Mouse (Mus musculus) thymus, adult 2 months (tissue): ENCODE measurements at regions not wholly inside any gene's neighbourhood (a gene's known extent, or its start where the extent isn't known, plus 50 kb on each side); places are given as distances from the start of the nearest gene placed in this dataset.

ENCODE experiments used
- CTCF ChIP-seq: fragments of 200-500 bp; IDR thresholded peaks from 2 replicates; pipeline ENCODE4 v1.5.1; 2012; ENCODE audit warnings: mild to moderate bottlenecking, control low read depth, low read length, moderate library complexity, borderline replicate concordance; ENCODE audit not compliant: control insufficient read depth, poor library complexity, insufficient read depth; ENCODE audit errors: extremely low read depth
- POLR2A ChIP-seq: fragments of 200-500 bp; IDR thresholded peaks from 2 replicates; pipeline ENCODE4 v1.6.1; 2012; ENCODE audit warnings: mild to moderate bottlenecking, low read length, control low read depth, moderate library complexity; ENCODE audit not compliant: control insufficient read depth, poor library complexity, insufficient read depth; ENCODE audit errors: extremely low read depth

- no peak for TF ChIP-seq CTCF
- TF ChIP-seq POLR2A, result no peak
Observed at GRCm38 (mm10) chr4:105972736-105973135, 183.1 kb downstream of the Gm12728 start.
